Mouse (Mus musculus) gastrocnemius, postnatal 36 days (tissue): Measurements from ENCODE around the gene Gm813. TPM values are rescaled to one million over a fixed set of nuclear protein-coding genes. Genes with fewer than 3 reads are reported as not detected.
"Not testable (repeated sequence)": the region's sequence is repeated elsewhere in the genome, so short reads cannot be mapped to it uniquely, and the experiment has no call there.

Source experiments
- DNase-seq, 2 experiments: peaks; one replicate each; pipeline ENCODE4 v3.0.0; 2022
- intact Hi-C: fragments of 180-260 bp; cut with DNase I; formaldehyde crosslinking; loops from one replicate; pipeline ENCODE4 v1.15.1; 2025
- long read RNA-seq, 2 experiments: library from polyadenylated mRNA; stranded (forward); transcript quantifications; one replicate each; pipeline ENCODE4 v2.0.0; 2021
- total RNA-seq, 2 experiments: library from RNA; stranded (reverse); gene quantifications; 2 replicates each; pipeline ENCODE4 v1.2.3; 2021

Gene Gm813
- not detected for total RNA-seq
- long read RNA-seq, experiment 1: 0 reads
- long read RNA-seq, experiment 2: 0 reads

DNA sequence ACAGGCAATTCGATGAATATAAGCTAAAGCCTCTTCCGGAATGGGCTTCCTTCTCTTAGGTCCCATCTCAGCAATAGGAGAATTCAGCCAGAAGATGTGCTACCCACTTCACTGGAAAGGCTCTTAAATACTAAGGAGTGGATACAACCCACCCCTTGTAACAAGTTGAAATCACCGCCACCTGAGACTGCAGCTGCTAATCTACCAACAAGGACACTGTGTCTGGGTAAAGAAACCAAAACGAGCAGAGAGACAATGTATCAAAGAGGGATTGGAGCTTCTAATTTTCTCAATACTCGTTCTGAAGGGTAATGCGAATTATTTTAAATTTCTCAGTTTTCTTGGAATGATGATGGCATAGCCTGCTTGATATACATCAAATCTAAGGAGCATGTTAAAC lies at the start of gene Gm813:
Gm813 (minus strand) TSS at position 101 of the 400 bp plus-strand sequence.
- intact Hi-C loops: no loop called here
- DNase-seq: no peak

DNA sequence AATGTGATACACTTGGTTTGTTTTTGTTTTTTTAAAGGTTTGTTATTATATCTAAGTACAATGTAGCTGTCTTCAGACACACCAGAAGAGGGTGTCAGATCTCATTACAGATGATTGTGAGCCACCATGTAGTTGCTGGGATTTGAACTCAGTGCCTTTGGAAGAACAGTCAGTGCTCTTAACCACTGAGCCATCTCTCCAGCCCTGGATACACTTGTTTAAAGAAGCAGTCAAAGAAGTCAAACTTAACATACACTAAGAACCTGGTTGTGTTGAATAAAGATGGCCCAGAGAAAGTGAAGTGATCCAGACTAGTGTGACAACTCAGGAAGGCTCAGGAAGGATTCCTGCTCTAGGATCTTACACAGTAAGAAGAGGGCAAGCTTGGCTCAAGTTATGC lies 48.4 kb upstream of the Gm813 start:
- intact Hi-C loops, DNase-seq: not testable (repeated sequence)

DNA sequence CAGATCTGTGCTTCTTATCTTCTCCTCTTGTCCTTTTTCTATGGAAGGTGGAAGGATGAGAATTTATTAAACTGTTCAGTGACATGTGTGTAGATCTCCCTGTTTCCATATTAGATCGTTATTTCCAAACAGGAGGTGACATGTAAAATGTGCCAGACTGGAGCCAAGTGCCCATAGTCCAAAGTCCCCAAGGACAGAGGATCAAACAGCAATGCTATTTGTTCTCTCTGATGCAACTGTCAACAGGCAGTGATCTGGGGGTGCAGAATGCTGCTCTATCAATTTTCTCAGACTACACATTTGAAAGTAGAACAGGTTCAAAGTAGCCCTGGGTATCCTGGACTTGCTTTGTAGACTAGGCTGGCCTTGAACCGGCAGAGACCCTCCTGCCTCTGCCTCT lies 47.0 kb upstream of the Gm813 start:
- intact Hi-C loops: loop anchor here (5.0 kb wide), 2 partner anchors 207 to 367 kb away; no protein-coding TSS in a partner anchor
- DNase-seq: no peak

DNA sequence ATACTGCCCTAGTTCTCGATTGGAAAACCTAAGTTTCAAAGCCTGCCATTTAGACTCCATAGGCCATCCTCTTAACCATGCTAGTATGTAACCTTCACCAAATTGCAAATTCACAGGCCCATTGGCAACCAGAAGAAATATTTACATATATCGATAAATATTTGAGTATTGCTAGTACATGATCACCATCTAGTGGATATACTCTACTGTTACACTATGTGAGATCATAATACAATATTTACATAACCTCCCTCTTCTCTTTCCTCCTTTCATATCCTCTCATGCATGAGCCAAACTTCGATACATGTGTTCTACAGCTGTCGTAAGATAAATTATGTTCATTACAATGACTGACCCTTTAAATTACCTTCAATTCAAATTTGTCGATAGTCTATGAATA lies 46.2 kb upstream of the Gm813 start:
- intact Hi-C loops: loop anchor here (5.0 kb wide), 2 partner anchors 206 to 366 kb away; no protein-coding TSS in a partner anchor
- DNase-seq: no peak

DNA sequence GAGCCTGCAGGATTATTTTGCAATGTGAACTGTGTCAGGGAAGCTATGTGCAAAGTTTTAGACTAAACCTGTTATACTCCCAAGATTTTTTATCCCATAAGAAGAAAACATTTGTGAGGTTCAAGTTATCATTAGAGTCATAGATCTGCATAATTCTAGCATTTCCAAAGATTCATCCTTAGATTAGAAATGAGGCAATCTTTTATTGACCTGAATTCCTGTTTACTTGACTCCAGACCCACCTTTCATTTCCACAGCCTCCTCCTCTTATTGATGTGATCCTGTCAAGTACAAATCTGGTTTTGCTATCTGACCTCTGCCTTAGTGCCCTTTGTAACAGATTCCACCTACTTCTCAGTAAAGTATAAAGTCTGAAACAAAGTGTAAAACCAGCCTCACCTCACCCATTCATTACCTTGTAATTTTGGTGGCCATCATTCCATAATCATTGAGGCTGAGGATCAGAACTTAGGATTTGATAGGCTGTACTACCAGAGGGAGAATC lies 45.6 kb upstream of the Gm813 start:
- no peak for DNase-seq
- intact Hi-C loops: loop anchor here (5.0 kb wide), 2 partner anchors 205 to 365 kb away; no protein-coding TSS in a partner anchor

DNA sequence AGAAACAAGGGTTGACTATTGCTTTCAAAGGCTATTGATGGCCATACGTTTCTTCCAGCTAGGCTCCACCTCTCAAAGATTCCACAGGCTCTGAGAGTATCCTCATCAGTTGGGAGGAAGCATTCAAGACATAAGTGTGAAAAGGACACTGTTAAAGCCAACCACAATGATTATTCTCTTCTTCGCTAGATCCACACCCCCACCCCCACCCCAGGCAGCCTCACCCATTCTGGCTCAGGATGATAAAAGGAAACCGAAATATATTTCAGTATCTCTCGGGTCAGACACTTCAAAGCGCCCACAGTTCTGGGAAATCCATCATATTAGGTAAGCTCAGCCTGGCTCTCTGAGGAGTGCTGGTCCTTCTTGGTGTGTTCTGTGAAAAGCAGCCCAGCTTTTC lies 45.0 kb upstream of the Gm813 start:
- no peak for DNase-seq
- intact Hi-C loops: loop anchor here (5.0 kb wide), 2 partner anchors 205 to 365 kb away; no protein-coding TSS in a partner anchor

DNA sequence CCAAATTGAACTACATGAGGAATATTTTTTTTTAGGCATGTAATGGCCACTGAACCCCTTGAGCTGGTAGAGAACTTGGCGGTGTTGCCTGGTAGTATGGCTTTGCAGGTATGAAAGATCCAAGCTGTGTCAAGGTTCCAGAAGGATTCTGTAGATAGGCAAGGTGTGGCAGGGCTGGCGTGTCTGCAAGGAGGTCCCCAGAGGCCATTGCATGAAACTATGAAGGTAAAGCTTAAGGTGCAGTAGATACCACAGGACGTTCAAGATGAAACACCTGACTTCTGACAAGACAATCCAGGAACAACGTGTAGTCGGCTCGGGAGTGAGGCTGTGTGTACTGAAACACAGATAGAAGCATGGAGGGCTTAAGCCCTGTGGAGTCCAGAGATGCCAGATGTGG lies 41.9 kb upstream of the Gm813 start:
- intact Hi-C loops: no loop called here
- DNase-seq: no peak

DNA sequence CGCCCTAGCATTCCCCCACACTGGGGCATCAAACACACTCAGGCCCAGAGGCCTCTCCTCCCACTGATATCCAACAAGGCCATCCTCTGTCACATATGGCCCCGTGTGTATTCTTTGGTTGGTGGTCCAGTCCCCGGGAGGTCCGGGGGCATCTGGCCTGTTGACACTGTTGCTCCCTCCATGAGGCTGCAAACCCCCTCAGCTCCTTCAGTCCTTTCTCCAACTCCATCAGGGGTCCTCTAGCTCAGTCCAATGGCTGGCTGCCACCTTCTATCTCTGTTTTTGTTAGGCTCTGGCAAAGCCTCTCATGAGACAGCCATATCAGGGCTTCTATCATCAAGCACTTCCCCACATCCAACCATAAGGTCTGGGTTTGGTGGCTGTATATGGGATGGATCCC lies 39.7 kb upstream of the Gm813 start:
- intact Hi-C loops: no loop called here

DNA sequence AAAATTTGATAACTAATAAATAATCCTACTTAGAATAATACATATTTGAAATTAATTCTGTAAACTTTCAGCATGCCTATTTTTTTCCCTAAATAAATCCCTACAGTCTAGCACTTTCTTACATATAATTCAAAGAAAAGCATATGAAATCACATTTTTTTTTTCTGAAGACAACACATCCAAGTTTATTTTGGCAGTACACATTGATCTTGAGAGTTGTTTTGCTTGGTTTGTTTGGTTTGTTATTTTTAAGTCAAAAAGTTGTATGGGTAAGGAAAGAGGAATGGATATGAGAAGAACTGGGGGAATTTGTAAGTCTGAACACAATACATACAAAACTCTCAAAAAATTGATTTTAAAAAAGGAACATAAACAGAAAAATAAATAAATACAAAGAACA lies 39.0 kb upstream of the Gm813 start:
- DNase-seq: no peak
- intact Hi-C loops: no loop called here

More for the DNA sequence above, 39.7 kb upstream of the Gm813 start:
- DNase-seq: no peak

DNA sequence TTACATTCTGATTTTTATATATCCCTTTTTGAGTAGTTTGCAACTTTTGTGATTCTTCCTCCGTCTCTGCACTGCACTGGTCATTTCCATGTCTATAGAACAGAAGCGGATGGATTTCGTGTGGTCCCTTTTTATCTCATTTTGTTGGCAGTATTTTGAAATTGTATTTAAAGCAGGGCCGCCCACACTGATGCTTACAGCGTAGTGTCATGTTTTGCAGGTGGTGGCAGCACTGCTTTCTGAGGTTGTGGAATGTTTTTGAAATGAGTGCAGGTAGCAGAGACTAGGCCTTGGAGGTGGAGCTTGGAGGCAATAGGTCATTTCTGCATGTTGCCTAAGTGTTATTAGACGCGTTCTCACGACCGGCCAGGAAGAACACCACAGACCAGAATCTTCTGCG lies 33.2 kb upstream of the Gm813 start:
- intact Hi-C loops: no loop called here

DNA sequence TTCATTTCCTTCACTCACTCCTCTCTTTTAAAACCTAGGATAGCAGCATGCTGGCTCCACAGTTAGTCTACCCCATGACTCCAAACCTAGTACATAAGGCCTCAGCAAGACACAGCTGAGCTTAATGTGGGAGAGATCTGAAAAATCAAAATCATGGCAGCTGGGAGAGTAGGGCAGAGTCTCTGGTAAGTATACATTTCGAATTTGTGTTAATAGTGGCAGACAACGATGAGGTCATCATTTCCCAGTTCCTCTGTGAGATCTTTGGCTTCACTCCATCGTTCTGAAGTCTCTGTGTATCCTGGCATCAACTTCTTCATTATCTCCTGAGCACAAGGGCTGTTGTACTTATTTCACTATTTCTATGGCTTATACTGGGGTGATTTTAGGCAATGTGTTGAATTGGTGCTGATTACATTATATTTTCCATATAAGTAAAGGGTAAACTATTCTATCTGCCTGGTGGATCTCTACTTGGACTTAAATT lies 22.0 kb upstream of the Gm813 start, which contains the start of gene E330017A01Rik:
E330017A01Rik (minus strand) TSS at position 51 of the 487 bp plus-strand sequence.
- intact Hi-C loops: no loop called here
- no peak for DNase-seq

More for the DNA sequence above, 33.2 kb upstream of the Gm813 start:
- no peak for DNase-seq

DNA sequence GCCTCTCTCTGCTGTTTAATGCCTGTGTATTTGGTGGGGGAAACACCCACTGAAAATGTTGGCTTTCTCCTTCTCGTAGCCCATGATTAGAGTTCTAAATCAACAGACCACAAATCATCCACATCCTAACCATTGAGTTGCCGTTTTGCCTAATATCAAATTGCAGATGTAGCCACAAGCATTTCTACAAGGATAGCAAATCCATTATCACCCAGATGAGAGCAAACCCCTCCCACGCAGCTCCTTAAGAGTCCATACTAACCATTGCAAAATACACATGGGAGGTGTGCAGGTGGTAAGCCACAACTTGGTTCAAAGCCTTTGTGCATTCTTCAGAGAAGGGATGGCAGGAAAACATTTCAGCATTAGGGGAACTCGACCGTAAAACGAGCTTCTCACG lies 21.2 kb upstream of the Gm813 start:
- intact Hi-C loops: no loop called here
- DNase-seq: no peak

DNA sequence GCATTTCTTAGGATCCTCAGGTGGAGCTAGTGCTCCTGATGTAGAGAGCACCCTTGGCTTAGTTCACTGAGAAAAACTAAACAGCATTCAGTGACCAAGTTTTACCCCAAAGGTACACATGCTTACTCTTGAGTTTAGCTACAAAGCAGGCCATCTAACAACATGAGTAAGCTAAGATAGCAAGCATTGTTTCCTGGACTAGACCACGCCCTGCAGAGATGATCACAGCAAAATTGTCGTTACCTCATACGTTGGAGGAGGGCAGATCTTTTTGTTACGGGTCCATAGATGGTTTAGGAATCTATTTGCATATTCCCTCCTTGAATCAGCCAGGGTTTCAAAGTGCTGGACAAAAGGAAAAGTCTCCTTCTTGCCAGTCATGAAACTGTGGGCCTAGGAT lies 20.7 kb upstream of the Gm813 start:
- no peak for DNase-seq
- intact Hi-C loops: no loop called here

DNA sequence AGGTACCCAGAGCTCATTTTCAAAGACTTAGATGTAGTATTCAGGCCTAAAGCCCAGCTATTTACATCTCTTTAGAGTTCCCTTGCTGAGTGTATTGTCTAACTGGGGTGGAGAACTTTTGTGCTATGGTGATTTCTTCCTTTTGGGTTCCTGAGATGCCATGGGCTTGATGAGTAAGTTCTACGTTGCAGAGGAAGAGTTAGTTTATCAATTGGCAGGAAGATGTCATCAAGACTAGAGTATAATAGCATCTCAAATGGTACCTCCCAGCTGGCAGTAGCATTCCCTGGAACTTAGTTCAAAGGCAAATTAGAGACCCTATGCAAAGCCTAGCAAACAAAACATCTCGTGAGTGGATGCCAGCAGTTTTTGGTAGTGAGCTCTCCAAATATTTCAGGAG lies 19.1 kb upstream of the Gm813 start:
- no peak for DNase-seq
- intact Hi-C loops: no loop called here

DNA sequence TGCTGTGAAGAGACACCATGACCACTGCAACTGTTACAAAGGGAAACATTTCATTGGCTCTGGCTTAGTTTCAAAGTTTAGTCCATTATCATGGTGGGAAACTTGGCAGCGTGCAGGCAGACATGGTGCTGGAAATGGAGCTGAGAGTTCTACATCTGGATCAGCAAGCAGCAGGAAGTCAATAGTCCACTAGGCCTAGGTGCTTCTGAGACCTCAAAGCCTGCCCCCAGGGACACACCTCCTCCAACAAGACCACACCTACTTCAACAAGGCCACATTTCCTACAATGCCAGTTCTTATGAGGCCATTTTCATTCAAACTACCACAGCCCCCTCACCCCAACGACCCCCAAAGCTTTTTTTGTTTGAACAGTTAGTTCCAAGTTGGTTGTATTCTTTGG lies 13.0 kb upstream of the Gm813 start:
- intact Hi-C loops: loop anchor here (5.0 to 10.0 kb wide), 2 partner anchors 123 to 335 kb away; no protein-coding TSS in a partner anchor
- no peak for DNase-seq

DNA sequence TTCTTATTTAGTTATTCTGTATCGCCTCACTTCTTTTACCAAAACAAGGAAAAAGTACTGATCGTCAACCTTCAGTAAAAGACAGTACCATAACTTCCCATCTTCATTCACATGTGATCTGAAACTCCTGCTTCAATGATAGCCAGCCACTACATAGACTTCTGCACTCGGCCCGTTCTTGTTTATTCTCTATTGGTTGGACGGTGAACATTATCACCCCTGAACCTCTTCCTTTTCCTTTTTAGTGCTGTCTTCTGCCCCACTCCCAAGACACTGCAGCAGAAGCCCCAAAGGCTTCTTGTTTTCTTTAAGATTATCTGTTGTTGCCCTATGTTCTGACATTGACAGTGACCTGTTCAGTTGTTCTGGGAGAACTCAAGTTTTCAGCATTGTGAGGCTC lies 12.2 kb upstream of the Gm813 start:
- intact Hi-C loops: loop anchor here (5.0 to 10.0 kb wide), 2 partner anchors 123 to 334 kb away; no protein-coding TSS in a partner anchor

DNA sequence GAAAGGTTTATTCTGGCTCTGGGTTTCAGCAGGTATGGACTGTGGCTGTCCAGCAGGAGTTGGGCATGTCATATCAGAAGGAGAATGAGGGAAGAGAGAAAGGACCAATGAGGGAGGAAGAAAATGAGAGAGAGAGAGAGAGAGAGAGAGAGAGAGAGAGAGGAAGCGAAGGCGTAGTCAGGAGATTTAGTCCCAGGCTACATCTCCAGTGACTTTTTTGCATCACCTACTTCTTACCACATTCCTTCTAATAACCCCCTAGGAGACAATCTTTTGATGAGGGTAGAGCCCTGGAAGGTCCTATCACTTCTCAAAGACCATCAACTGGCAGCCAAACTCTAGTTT lies 11.5 kb upstream of the Gm813 start:
- intact Hi-C loops: loop anchor here (5.0 to 10.0 kb wide), 2 partner anchors 124 to 334 kb away; no protein-coding TSS in a partner anchor
- DNase-seq: no peak

More for the DNA sequence above, 12.2 kb upstream of the Gm813 start:
- DNase-seq: no peak

DNA sequence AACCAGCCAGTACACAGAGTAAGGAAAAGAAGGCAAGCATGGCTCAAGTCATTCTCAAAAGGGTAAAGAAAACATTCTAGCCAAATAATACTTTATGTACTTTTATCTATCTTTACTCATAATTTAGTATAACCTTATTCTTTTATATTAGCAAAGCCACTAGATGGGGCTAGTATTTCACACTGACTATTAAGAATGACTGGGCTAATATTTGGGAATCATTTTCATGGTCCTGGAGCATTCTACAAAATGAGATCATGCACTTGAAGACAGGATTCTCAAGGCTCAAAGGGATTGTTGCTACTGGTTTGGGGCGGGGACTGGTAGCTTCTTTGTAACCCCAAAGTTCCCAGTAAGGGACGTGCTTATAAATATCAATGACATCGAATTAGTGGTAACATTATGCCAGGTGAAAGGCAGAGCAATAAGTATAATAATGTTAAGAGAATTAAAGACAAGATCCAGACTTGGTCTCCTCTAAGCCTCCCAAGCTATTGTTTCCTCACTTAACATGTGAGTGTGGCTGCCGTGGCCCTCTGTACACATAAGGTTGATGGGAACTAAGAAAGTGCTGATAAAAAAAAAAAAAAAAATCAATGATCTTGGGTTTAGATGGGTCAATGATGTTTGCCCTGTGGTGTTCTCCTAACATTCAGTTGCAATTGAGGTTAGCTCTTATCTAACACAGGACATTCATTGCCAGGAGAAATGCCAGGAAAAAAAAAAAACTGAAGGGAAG lies 11.0 kb upstream of the Gm813 start:
- no peak for DNase-seq
- intact Hi-C loops: loop anchor here (5.0 to 10.0 kb wide), 2 partner anchors 125 to 333 kb away; no protein-coding TSS in a partner anchor

DNA sequence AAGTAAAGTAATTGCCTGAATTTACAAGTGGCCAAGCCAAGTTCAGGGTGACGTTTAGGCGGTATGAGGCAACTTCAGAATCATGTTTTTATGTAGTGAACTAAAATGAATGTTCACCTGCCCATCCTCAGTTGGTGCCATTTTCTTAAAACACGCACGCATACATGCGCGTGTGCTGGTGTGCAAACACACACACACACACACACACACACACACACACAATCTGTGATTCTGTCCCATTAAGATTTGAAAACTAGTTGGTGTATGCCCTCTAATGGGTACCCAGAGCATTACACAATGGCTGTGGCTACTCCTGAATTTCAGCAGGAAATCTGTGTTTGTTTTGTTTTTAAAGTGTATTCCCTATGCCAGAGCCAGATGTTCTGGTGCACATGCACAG lies 7.2 kb upstream of the Gm813 start:
- intact Hi-C loops: loop anchor here (2.0 to 10.0 kb wide), 4 partner anchors 102 to 329 kb away; partner anchors contain the start of gene St3gal6
- no peak for DNase-seq

DNA sequence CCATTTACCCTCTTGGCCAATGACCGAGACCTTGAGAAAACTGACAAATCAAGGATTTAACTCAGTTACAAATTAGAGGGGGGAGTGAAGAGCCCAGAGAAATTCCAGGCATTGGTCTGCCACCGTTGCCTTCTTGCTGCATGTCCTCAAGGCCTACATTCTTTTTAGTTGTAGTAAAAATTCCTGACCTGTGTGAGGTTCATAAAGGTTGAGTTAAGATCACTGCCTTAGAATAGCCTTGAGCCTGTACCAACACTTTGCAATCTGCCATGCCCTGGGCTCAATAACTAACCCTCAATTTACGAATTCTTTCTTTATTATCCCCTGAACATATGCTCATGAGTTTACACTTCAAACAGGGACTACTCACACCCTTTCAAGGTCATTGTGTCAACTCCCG lies 6.3 kb upstream of the Gm813 start:
- intact Hi-C loops: loop anchor here (5.0 to 10.0 kb wide), 2 partner anchors 101 to 328 kb away; partner anchors contain the start of gene St3gal6
- no peak for DNase-seq

DNA sequence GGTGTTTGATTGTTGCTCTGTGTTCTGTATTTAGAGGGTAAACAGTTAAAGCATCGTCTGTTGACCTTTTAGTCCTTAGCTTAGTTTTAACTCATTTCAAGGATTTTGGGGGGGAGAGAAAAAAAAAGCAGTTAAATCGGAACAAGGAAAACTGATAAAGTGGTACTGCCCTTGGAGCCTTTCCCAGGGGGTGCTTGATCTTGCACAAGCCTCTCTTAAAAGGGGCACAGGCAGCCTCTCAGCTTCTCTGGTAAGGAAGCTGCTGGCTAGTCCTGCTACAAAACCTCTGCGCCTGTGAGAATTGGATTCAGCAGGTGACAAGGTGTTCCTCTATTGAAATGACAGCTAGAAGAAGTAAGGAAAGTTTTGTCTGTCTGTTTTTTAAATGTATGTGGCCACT lies 5.6 kb upstream of the Gm813 start:
- intact Hi-C loops: loop anchor here (5.0 to 10.0 kb wide), 2 partner anchors 100 to 328 kb away; partner anchors contain the start of gene St3gal6
- no peak for DNase-seq
